Mouse (Mus musculus) forebrain, embryonic 10.5 days (tissue): ENCODE data around the gene Dpp6. TPM values are rescaled to one million over a fixed set of nuclear protein-coding genes. Genes with fewer than 3 reads are reported as not detected.

Experiments
- DNase-seq: peaks from one replicate; pipeline ENCODE4 v3.0.0-alpha.2; 2017; ENCODE audit warnings: low spot score; ENCODE audit errors: extremely low spot score
- H3K27ac ChIP-seq: fragments of 300-500 bp; sonication (generic); 2 replicates; pipeline ENCODE4 v1.5.1; 2016; ENCODE audit warnings: mild to moderate bottlenecking
- H3K27me3 ChIP-seq: fragments of 300-500 bp; sonication (generic); 2 replicates; pipeline ENCODE4 v1.6.1; 2016; ENCODE audit warnings: mild to moderate bottlenecking; ENCODE audit not compliant: poor library complexity, severe bottlenecking
- H3K36me3 ChIP-seq: fragments of 300-500 bp; sonication (generic); replicated peaks from 2 replicates; pipeline ENCODE4 v1.6.1; 2016; ENCODE audit warnings: mild to moderate bottlenecking, moderate library complexity
- H3K4me1 ChIP-seq: fragments of 300-500 bp; sonication (generic); 2 replicates; pipeline ENCODE4 v1.6.1; 2016
- H3K4me3 ChIP-seq: fragments of 300-500 bp; sonication (generic); 2 replicates; pipeline ENCODE4 v1.5.1; 2016; ENCODE audit warnings: mild to moderate bottlenecking, moderate library complexity
- H3K9me3 ChIP-seq: fragments of 300-500 bp; sonication (generic); 2 replicates; pipeline ENCODE4 v1.6.1; 2016; ENCODE audit warnings: mild to moderate bottlenecking, moderate library complexity
- WGBS: fragments of 180-500 bp; shearing (Covaris S2); methylation state at CpG from one replicate; pipeline ENCODE4 v1.1.7; 2016; 5-methylcytosine and 5-hydroxymethylcytosine counted together
- polyA plus RNA-seq: library from polyadenylated mRNA; unstranded; fragments of >200 nt; fragmentation: Nextera tagmentation; extraction: Ambion mirVana; gene quantifications from 2 replicates; pipeline ENCODE4 v1.2.1, GENCODE M21; 2016

Dpp6 gene
- polyA plus RNA-seq, 1 experiment from 2014 or later, result 2.9 TPM

- Histone ChIP-seq H3K4me1 (no peaks in the 10 kb centered on the region), H3K27ac (no peak overlapping the region), H3K27me3 (no peaks in the 10 kb centered on the region), H3K9me3 (no peaks in the 10 kb centered on the region), H3K36me3 (peaks cover 100% of the 10 kb centered on the region), H3K4me3 (no peak overlapping the region)
- 83% methylated on average over 4 of the region's 4 CpGs for WGBS
- DNase-seq, result no peak
Measured at GRCm38 (mm10) chr5:27765780-27766179, 948.8 kb downstream of the Dpp6 start.

GRCm38 (mm10) chr5:27767948-27768347, 950.9 kb downstream of the Dpp6 start:
- Histone ChIP-seq H3K27me3 (no peaks in the 10 kb centered on the region), H3K9me3 (no peaks in the 10 kb centered on the region), H3K4me1 (no peaks in the 10 kb centered on the region), H3K4me3 (no peak overlapping the region), H3K27ac (no peak overlapping the region), H3K36me3 (peaks cover 100% of the 10 kb centered on the region)
- DNase-seq, result no peak
- 88% methylated on average over 5 of the region's 5 CpGs for WGBS
